Mouse (Mus musculus): ENCODE results near the gene Cad.

Gene Cad

GRCm38 (mm10) chr5:31116912-31117311 lies 62.3 kb downstream of the Cad start:
- DNase-seq: no peak

- no peak for DNase-seq
Measured at GRCm38 (mm10) chr5:31121111-31121510, 66.5 kb downstream of the Cad start.

GRCm38 (mm10) chr5:31123481-31123880 lies 68.9 kb downstream of the Cad start:
- DNase-seq: no peak

GRCm38 (mm10) chr5:31126050-31126449 lies 71.5 kb downstream of the Cad start:
- DNase-seq: no peak
